Mouse (Mus musculus): ENCODE results near the gene Heatr5b. TPM values are rescaled to one million over a fixed set of nuclear protein-coding genes. Genes with fewer than 3 reads are reported as not detected.
"Not testable (repeated sequence)": the region's sequence is repeated elsewhere in the genome, so short reads cannot be mapped to it uniquely, and the experiment has no call there.

The Heatr5b gene
- polyA plus RNA-seq, 1 experiment from 2014 or later = 11.5 TPM

- Histone ChIP-seq H3K4me3 (ENCODE audit: low read depth, low read length) (no peak overlapping the region), H3K27me3 (replicated peaks; ENCODE audit: control insufficient read depth, insufficient read depth, low read length) (no peaks in the 10 kb centered on the region), H3K4me1 (replicated peaks; ENCODE audit: control insufficient read depth, insufficient read depth, low read length) (no peaks in the 10 kb centered on the region), H3K4me2 (ENCODE audit: low read length) (no peak overlapping the region), H3K27ac (ENCODE audit: low read depth) (no peak overlapping the region), H3K36me3 (ENCODE audit: control insufficient read depth, insufficient read depth, low read length) (peaks cover 66% of the 10 kb centered on the region), H3K9ac (ENCODE audit: low read length) (no peak overlapping the region), H3K9me3 (ENCODE audit: control insufficient read depth, low read length) (no peaks in the 10 kb centered on the region)
- 89% methylated on average over 13 of the region's 13 CpGs for WGBS
- DNase-seq (ENCODE audit: low spot score) = no peak
- no peak for ATAC-seq (replicated peaks; ENCODE audit: low FRiP score, low TSS enrichment, low read depth)
These were observed 10.8 kb downstream of the Heatr5b start for GRCm38 (mm10) chr17:78824346-78824745.

DNA sequence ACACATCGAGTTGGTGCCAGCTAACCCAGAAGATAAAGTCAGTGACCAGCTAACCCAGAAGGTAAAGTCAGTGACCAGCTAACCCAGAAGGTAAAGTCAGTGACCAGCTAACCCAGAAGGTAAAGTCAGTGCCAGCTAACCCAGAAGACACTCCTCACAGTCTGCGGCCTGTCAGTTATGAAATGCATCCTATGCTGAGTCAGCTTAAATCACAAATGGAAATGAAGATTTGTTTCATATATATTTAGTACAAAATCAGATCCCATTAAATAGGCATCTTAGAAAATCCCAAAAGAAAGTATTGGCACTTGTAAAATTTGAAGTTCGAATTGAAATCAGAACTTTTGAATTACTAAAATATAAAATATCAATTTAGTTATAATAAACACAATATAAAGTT lies 25.6 kb downstream of the Heatr5b start:
- Histone ChIP-seq H3K36me3 (ENCODE audit: control insufficient read depth, insufficient read depth, low read length) (peaks cover 51% of the 10 kb centered on the region), H3K27ac (ENCODE audit: low read depth) (no peak overlapping the region), H3K4me2 (ENCODE audit: low read length) (no peak overlapping the region), H3K4me1 (replicated peaks; ENCODE audit: control insufficient read depth, insufficient read depth, low read length) (no peaks in the 10 kb centered on the region), H3K9me3 (ENCODE audit: control insufficient read depth, low read length) (no peaks in the 10 kb centered on the region), H3K9ac (ENCODE audit: low read length) (no peak overlapping the region), H3K27me3 (replicated peaks; ENCODE audit: control insufficient read depth, insufficient read depth, low read length) (no peaks in the 10 kb centered on the region), H3K4me3 (ENCODE audit: low read depth, low read length) (no peak overlapping the region)
- 92% methylated on average over 3 of the region's 3 CpGs for WGBS
- DNase-seq (ENCODE audit: low spot score) (no peak), ATAC-seq (replicated peaks; ENCODE audit: low FRiP score, low TSS enrichment, low read depth) (no peak)

DNA sequence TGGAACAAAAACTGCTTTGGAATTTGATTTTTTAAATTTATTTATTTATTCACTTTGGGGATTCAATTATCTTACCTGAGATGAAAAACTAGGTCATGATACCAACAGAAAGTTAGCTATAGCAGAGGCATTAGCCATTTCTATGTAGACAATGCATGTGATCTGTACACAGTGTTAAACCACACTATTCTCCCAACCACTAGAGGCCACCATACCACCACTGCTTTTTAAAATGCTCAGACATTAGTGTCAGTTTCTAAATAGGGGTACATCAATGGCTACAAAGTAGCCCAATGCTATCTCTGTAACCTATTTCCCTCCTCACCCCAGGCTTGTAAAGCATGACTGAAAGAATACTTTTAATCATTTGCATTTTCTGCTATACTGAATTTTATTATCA lies 26.1 kb downstream of the Heatr5b start:
- DNase-seq (ENCODE audit: low spot score) (no peak), ATAC-seq (replicated peaks; ENCODE audit: low FRiP score, low TSS enrichment, low read depth) (no peak)
- Histone ChIP-seq H3K36me3 (ENCODE audit: control insufficient read depth, insufficient read depth, low read length) (peaks cover 51% of the 10 kb centered on the region), H3K27me3 (replicated peaks; ENCODE audit: control insufficient read depth, insufficient read depth, low read length) (no peaks in the 10 kb centered on the region), H3K9ac (ENCODE audit: low read length) (no peak overlapping the region), H3K27ac (ENCODE audit: low read depth) (no peak overlapping the region), H3K4me2 (ENCODE audit: low read length) (no peak overlapping the region), H3K9me3 (ENCODE audit: control insufficient read depth, low read length) (no peaks in the 10 kb centered on the region), H3K4me1 (replicated peaks; ENCODE audit: control insufficient read depth, insufficient read depth, low read length) (no peaks in the 10 kb centered on the region), H3K4me3 (ENCODE audit: low read depth, low read length) (no peak overlapping the region)

GRCm38 (mm10) chr17:78797222-78797621 lies 37.9 kb downstream of the Heatr5b start:
- Histone ChIP-seq H3K27ac (ENCODE audit: low read depth) (no peak overlapping the region), H3K36me3 (ENCODE audit: control insufficient read depth, insufficient read depth, low read length) (peaks cover 51% of the 10 kb centered on the region), H3K4me3 (ENCODE audit: low read depth, low read length) (no peak overlapping the region), H3K9ac (ENCODE audit: low read length) (no peak overlapping the region), H3K4me2 (ENCODE audit: low read length) (no peak overlapping the region), H3K9me3 (ENCODE audit: control insufficient read depth, low read length) (no peaks in the 10 kb centered on the region), H3K4me1 (replicated peaks; ENCODE audit: control insufficient read depth, insufficient read depth, low read length) (no peaks in the 10 kb centered on the region), H3K27me3 (replicated peaks; ENCODE audit: control insufficient read depth, insufficient read depth, low read length) (no peaks in the 10 kb centered on the region)
- DNase-seq (ENCODE audit: low spot score) (no peak), ATAC-seq (replicated peaks; ENCODE audit: low FRiP score, low TSS enrichment, low read depth) (no peak)
- WGBS = 95% methylated on average over 1 of the region's 1 CpGs

GRCm38 (mm10) chr17:78794390-78794789 lies 40.8 kb downstream of the Heatr5b start:
- Histone ChIP-seq H3K4me3 (ENCODE audit: low read depth, low read length) (no peak overlapping the region), H3K36me3 (ENCODE audit: control insufficient read depth, insufficient read depth, low read length) (peaks cover 44% of the 10 kb centered on the region), H3K4me1 (replicated peaks; ENCODE audit: control insufficient read depth, insufficient read depth, low read length) (no peaks in the 10 kb centered on the region), H3K4me2 (ENCODE audit: low read length) (no peak overlapping the region), H3K9ac (ENCODE audit: low read length) (no peak overlapping the region), H3K9me3 (ENCODE audit: control insufficient read depth, low read length) (no peaks in the 10 kb centered on the region), H3K27me3 (replicated peaks; ENCODE audit: control insufficient read depth, insufficient read depth, low read length) (no peaks in the 10 kb centered on the region), H3K27ac (ENCODE audit: low read depth) (no peak overlapping the region)
- 82% methylated on average over 5 of the region's 5 CpGs for WGBS
- DNase-seq (ENCODE audit: low spot score) (no peak), ATAC-seq (replicated peaks; ENCODE audit: low FRiP score, low TSS enrichment, low read depth) (no peak)

DNA sequence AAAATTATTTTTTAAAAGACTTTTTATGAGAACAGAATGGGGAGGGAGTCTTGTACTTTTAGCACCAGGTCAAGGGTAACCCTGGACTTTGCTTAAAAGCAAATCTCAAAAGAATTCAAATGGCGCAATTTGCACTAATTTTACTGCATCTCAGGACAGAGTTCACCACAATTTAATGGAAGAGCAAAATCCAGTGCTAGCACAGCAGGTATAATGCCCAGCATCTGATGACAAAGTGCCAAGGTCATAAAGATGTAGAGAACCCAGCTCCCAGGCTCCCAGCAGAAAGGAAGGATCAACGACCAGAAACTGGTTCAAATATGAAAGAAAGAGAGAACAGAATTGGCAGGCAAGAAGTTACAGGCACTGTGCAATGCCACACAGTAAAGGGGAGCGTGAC lies 43.0 kb downstream of the Heatr5b start:
- no peak overlapping the region for H3K4me2 ChIP-seq (ENCODE audit: low read length)
- H3K4me1 ChIP-seq (replicated peaks; ENCODE audit: control insufficient read depth, insufficient read depth, low read length) = no peaks in the 10 kb centered on the region
- H3K4me3 ChIP-seq (ENCODE audit: low read depth, low read length) = no peak overlapping the region
- H3K36me3 ChIP-seq (ENCODE audit: control insufficient read depth, insufficient read depth, low read length) = peaks cover 49% of the 10 kb centered on the region
- no peak overlapping the region for H3K27ac ChIP-seq (ENCODE audit: low read depth)
- H3K27me3 ChIP-seq (replicated peaks; ENCODE audit: control insufficient read depth, insufficient read depth, low read length) = no peaks in the 10 kb centered on the region
- WGBS = 86% methylated on average over 3 of the region's 3 CpGs
- ATAC-seq (replicated peaks; ENCODE audit: low FRiP score, low TSS enrichment, low read depth) (no peak), DNase-seq (ENCODE audit: low spot score) (no peak)
- H3K9me3 ChIP-seq (ENCODE audit: control insufficient read depth, low read length) = no peaks in the 10 kb centered on the region
- H3K9ac ChIP-seq (ENCODE audit: low read length) = no peak overlapping the region

- Histone ChIP-seq H3K9ac (ENCODE audit: low read length) (no peak overlapping the region), H3K4me3 (ENCODE audit: low read depth, low read length) (no peak overlapping the region), H3K9me3 (ENCODE audit: control insufficient read depth, low read length) (no peaks in the 10 kb centered on the region), H3K36me3 (ENCODE audit: control insufficient read depth, insufficient read depth, low read length) (peaks cover 49% of the 10 kb centered on the region), H3K27ac (ENCODE audit: low read depth) (no peak overlapping the region), H3K4me1 (replicated peaks; ENCODE audit: control insufficient read depth, insufficient read depth, low read length) (no peaks in the 10 kb centered on the region), H3K27me3 (replicated peaks; ENCODE audit: control insufficient read depth, insufficient read depth, low read length) (no peaks in the 10 kb centered on the region), H3K4me2 (ENCODE audit: low read length) (no peak overlapping the region)
- DNase-seq (ENCODE audit: low spot score) (no peak), ATAC-seq (replicated peaks; ENCODE audit: low FRiP score, low TSS enrichment, low read depth) (no peak)
- WGBS = 90% methylated on average over 3 of the region's 3 CpGs
These were observed 43.5 kb downstream of the Heatr5b start for GRCm38 (mm10) chr17:78791690-78792070.

DNA sequence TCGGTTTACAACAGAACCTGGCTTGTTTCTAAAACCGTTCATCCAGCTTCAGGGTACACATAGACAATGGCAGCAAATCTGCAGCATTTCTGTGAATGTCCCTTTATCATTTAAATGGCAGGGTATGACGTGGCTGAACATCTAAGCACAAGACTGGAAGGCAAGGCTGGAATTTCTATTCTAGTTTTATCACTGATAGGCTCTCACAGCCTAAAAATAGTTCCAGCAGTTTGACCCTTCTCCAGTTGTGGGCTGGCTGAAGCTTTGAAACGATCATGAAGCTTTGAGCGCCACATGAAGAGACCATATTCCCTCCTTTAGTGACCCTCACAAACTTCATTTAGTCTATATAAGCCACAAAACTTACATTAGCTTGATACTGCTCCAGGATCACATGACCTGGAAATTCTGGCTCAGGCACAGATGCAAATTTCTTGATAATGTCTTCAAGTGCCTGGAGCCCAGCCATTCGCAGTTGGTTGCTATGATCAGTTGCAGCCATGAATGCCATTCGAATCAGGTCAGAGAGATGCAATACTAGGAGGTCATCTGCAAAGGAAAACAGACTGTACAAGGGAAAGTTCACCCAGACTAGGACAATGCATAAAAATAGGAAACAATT lies 44.0 kb downstream of the Heatr5b start:
- Histone ChIP-seq H3K27ac (ENCODE audit: low read depth) (no peak overlapping the region), H3K4me2 (ENCODE audit: low read length) (no peak overlapping the region), H3K36me3 (ENCODE audit: control insufficient read depth, insufficient read depth, low read length) (peaks cover 49% of the 10 kb centered on the region), H3K9ac (ENCODE audit: low read length) (no peak overlapping the region), H3K27me3 (replicated peaks; ENCODE audit: control insufficient read depth, insufficient read depth, low read length) (no peaks in the 10 kb centered on the region), H3K4me3 (ENCODE audit: low read depth, low read length) (no peak overlapping the region), H3K9me3 (ENCODE audit: control insufficient read depth, low read length) (no peaks in the 10 kb centered on the region), H3K4me1 (replicated peaks; ENCODE audit: control insufficient read depth, insufficient read depth, low read length) (no peaks in the 10 kb centered on the region)
- no peak for DNase-seq (ENCODE audit: low spot score)
- 84% methylated on average over 7 of the region's 7 CpGs for WGBS
- ATAC-seq (replicated peaks; ENCODE audit: low FRiP score, low TSS enrichment, low read depth) = no peak

- not testable (repeated sequence) for ATAC-seq (replicated peaks; ENCODE audit: low FRiP score, low TSS enrichment, low read depth)
These were observed 46.9 kb downstream of the Heatr5b start for GRCm38 (mm10) chr17:78788273-78788672.

More at GRCm38 (mm10) chr17:78788273-78788672, 46.9 kb downstream of the Heatr5b start:
- WGBS = 78% methylated on average over 3 of the region's 3 CpGs
- not testable (repeated sequence) for DNase-seq (ENCODE audit: low spot score); H3K27ac ChIP-seq (ENCODE audit: low read depth); H3K9ac ChIP-seq (ENCODE audit: low read length); H3K4me3 ChIP-seq (ENCODE audit: low read depth, low read length); H3K27me3 ChIP-seq (replicated peaks; ENCODE audit: control insufficient read depth, insufficient read depth, low read length); H3K4me2 ChIP-seq (ENCODE audit: low read length); H3K9me3 ChIP-seq (ENCODE audit: control insufficient read depth, low read length); H3K4me1 ChIP-seq (replicated peaks; ENCODE audit: control insufficient read depth, insufficient read depth, low read length)
- peaks cover 30% of the 10 kb centered on the region; the same call in 1 of the 2 replicates for H3K36me3 ChIP-seq (ENCODE audit: control insufficient read depth, insufficient read depth, low read length)
